Mouse (Mus musculus) neural tube, embryonic 12.5 days (tissue): ENCODE measurements around the gene Plekha6. TPM values are rescaled to one million over a fixed set of nuclear protein-coding genes. Genes with fewer than 3 reads are reported as not detected.

Source experiments
- ATAC-seq: fragments of 200-750 bp; cut with Nextera tagmentation; 2 replicates; pipeline ENCODE4 v1.8.0; 2017; ENCODE audit warnings: low read depth, mild to moderate bottlenecking, moderate TSS enrichment, moderate library complexity; ENCODE audit not compliant: low FRiP score
- H3K27ac ChIP-seq: fragments of 300-500 bp; sonication (generic); 2 replicates; pipeline ENCODE4 v1.5.1; 2016
- H3K27me3 ChIP-seq: fragments of 300-500 bp; sonication (generic); replicated peaks from 2 replicates; pipeline ENCODE4 v1.6.1; 2016; ENCODE audit warnings: mild to moderate bottlenecking
- H3K36me3 ChIP-seq: fragments of 300-500 bp; sonication (generic); 2 replicates; pipeline ENCODE4 v1.6.1; 2016; ENCODE audit warnings: mild to moderate bottlenecking
- H3K4me1 ChIP-seq: fragments of 300-500 bp; sonication (generic); 2 replicates; pipeline ENCODE4 v1.6.1; 2016
- H3K4me2 ChIP-seq: fragments of 300-500 bp; sonication (generic); replicated peaks from 2 replicates; pipeline ENCODE4 v1.6.1; 2016; ENCODE audit warnings: mild to moderate bottlenecking
- H3K4me3 ChIP-seq: fragments of 300-500 bp; sonication (generic); 2 replicates; pipeline ENCODE4 v1.5.1; 2016
- H3K9ac ChIP-seq: fragments of 300-500 bp; sonication (generic); 2 replicates; pipeline ENCODE4 v1.6.1; 2016; ENCODE audit warnings: mild to moderate bottlenecking
- H3K9me3 ChIP-seq: fragments of 300-500 bp; sonication (generic); 2 replicates; pipeline ENCODE4 v1.6.1; 2016; ENCODE audit warnings: mild to moderate bottlenecking
- WGBS: fragments of 180-500 bp; shearing (Covaris S2); methylation state at CpG from one replicate; pipeline ENCODE4 v1.1.7; 2016; 5-methylcytosine and 5-hydroxymethylcytosine counted together
- polyA plus RNA-seq: library from polyadenylated mRNA; unstranded; fragments of >200 nt; fragmentation: Nextera tagmentation; extraction: Ambion mirVana; gene quantifications from 2 replicates; pipeline ENCODE4 v1.2.1, GENCODE M21; 2016

The Plekha6 gene
- polyA plus RNA-seq, 1 experiment from 2014 or later = 28.4 TPM

DNA sequence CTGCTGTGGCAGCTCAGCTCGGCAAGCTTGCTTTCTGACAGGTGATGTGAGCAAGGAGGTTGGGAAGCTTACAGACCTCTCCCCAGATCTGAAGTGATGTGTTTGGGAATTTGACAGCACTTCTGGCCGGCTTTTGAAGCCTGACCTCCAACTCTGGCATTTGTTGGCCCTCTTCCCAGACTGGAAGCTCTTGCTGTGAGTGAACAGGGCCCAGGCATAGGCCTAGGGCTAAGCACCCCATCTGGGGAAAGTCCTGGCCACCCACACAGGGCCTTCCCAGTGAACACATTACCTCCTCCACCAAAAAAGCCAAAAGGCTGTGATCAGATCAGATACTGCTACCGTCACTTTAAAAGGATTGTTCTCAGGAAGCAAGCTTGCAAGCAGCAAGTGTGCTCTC, 138.5 kb downstream of the Plekha6 start:
- H3K4me1 ChIP-seq = peaks cover 16% of the 10 kb centered on the region
- WGBS = 63% methylated on average over 3 of the region's 3 CpGs
- no peaks in the 10 kb centered on the region for H3K9me3 ChIP-seq
- no peak overlapping the region for H3K9ac ChIP-seq
- no peak overlapping the region for H3K27ac ChIP-seq
- H3K4me2 ChIP-seq = no peak overlapping the region
- H3K36me3 ChIP-seq = peaks cover 14% of the 10 kb centered on the region
- ATAC-seq = no peak
- 0 out of 2 replicates have a peak, but pooled peaks cover 4% of the 10 kb centered on the region for H3K27me3 ChIP-seq
- no peak overlapping the region for H3K4me3 ChIP-seq

DNA sequence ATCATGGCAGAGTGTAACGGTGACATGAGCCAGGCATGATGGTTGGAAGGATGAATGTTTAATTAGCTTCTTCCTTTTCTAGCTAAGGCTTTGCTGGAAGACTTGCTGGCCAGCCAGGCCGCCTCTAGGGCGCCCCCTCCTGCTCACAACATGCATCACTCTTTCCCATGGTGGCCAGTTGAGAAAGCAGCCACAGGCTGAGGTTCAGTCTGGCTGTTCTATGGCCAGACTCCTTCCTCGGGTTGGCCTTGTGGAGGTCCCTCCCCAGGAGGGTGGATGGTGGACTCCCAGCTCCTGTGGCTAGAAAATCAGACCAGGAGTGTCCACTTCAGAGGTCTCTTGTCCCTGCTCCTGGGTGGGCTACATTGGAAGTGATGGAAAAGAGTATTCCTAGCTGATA, 142.8 kb downstream of the Plekha6 start:
- no peak overlapping the region for H3K9ac ChIP-seq
- H3K36me3 ChIP-seq = no peaks in the 10 kb centered on the region
- 9% methylated on average over 4 of the region's 4 CpGs for WGBS
- ATAC-seq = peak; percentile 73
- peaks cover 2% of the 10 kb centered on the region; the same call in 1 of the 2 replicates for H3K4me1 ChIP-seq
- H3K4me3 ChIP-seq = no peak overlapping the region
- no peak overlapping the region for H3K27ac ChIP-seq
- no peaks in the 10 kb centered on the region for H3K27me3 ChIP-seq
- no peaks in the 10 kb centered on the region for H3K9me3 ChIP-seq
- H3K4me2 ChIP-seq = no peak overlapping the region

DNA sequence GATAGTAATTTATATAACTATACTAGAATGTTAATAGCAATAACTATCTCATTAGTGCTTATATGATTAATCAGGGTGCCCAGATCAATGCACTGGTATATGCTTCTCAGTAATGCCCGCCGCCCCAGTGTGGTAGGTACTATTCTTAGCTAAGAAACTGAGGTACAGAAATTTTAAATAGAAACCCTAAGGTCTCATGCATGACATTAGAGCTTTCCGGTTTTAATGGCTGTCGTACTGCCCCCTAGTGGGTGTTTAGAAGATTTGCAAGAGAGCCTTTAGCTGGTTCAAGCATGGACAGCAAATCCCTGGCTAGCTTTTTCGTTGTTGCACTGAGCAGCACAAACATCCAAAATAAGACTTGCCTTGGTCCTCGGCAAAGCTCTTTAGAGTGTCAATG, 143.3 kb downstream of the Plekha6 start:
- 18% methylated on average over 6 of the region's 6 CpGs for WGBS
- no peaks in the 10 kb centered on the region for H3K9me3 ChIP-seq
- H3K27ac ChIP-seq = no peak overlapping the region
- no peak overlapping the region for H3K4me3 ChIP-seq
- H3K4me2 ChIP-seq = no peak overlapping the region
- peak; percentile 49; the same call in 1 of the 2 replicates for ATAC-seq
- H3K9ac ChIP-seq = no peak overlapping the region
- peaks cover 7% of the 10 kb centered on the region for H3K4me1 ChIP-seq
- H3K27me3 ChIP-seq = no peaks in the 10 kb centered on the region
- H3K36me3 ChIP-seq = no peaks in the 10 kb centered on the region

DNA sequence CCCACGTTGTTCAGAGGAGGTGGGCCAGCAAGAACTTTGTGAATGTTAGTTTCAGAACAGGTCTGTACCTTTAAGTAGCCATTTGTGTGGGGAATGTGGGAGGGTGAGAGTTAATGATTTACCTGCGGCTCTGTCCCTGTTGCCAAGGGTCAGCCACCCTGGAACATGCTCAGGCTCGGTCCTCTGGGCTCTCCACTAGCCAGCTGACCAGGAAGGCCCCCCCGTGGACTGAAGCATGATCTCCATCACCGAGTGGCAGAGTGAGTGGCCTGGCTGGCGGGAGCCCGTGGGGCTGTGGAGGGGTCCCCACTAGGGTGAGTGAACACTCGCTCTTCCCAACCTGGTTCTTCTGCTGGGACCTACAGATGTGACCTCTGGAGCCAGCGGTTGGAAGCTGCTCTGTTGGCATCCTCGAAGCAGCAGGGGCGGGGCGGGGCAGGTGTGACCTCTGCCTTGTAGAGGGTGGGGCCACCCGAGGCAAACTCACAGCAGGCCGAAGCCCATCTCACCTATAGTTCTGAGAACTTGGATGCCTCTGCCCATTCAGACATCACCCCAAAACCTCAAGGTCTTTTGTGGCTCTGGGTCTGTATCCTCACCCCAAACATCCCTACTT, 145.8 kb downstream of the Plekha6 start, which contains the start of gene Golt1a:
Gene Golt1a, plus strand, starts transcription at position 149 of the 616 bp plus-strand sequence.
- WGBS = 58% methylated on average over 14 of the region's 14 CpGs
- no peak within 1 kb of the TSS for H3K27ac ChIP-seq
- H3K9me3 ChIP-seq = no peaks in the 10 kb centered on the region
- H3K4me2 ChIP-seq = no peak within 1 kb of the TSS
- H3K4me1 ChIP-seq = peaks cover 11% of the 10 kb centered on the region
- ATAC-seq = no peak
- H3K4me3 ChIP-seq = no peak within 1 kb of the TSS
- H3K9ac ChIP-seq = no peak within 1 kb of the TSS
- no peaks in the 10 kb centered on the region for H3K36me3 ChIP-seq
- H3K27me3 ChIP-seq = no peaks in the 10 kb centered on the region

DNA sequence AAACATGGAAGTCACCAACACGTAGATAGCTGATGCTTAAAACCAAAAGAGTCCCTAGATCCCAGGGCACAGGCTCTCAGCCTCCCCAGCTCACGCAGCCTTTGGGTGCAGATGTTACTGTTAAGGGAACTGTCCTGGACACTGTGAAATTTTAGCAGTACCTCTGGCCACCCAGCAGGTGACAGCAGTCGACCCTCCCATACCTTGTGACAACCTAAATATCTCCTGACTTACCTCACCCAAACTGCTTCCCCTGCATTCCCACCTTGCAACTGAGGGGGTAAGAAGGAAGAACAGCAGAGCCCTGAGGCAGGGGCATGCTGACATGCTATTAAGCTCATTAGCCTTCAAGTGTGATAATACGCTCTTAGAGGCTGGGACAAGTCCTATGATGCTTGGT, 147.2 kb downstream of the Plekha6 start:
- WGBS = 61% methylated on average over 4 of the region's 4 CpGs
- Histone ChIP-seq H3K27me3 (no peaks in the 10 kb centered on the region), H3K4me3 (no peak overlapping the region), H3K4me2 (no peak overlapping the region), H3K9me3 (no peaks in the 10 kb centered on the region), H3K4me1 (peaks cover 11% of the 10 kb centered on the region), H3K9ac (no peak overlapping the region), H3K36me3 (no peaks in the 10 kb centered on the region), H3K27ac (no peak overlapping the region)
- ATAC-seq = no peak

DNA sequence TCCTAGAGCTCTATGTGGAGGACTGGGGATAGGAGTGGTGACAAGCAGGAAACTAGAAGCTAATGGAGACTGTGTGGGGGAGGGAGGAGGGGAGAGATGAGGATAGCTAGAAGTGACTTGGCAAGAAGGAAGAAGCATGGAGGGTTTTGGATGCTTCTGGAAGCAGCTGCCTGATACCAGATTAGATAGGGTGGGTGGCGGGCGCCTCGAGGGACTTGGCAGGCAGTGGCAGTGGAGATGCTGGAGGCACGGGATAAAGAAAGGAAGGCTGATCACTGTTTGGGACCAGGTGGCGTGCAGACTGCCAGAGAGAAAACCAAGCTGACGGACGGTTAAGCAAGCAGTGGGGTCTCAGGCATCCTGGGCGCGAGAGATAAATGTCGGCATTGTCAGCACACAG, 147.9 kb downstream of the Plekha6 start:
- H3K4me1 ChIP-seq = peaks cover 11% of the 10 kb centered on the region
- H3K4me3 ChIP-seq = no peak overlapping the region
- 35% methylated on average over 10 of the region's 10 CpGs for WGBS
- H3K27ac ChIP-seq = no peak overlapping the region
- H3K36me3 ChIP-seq = no peaks in the 10 kb centered on the region
- H3K4me2 ChIP-seq = peak overlapping the region; percentile 20; the same call in 1 of the 2 replicates
- H3K27me3 ChIP-seq = no peaks in the 10 kb centered on the region
- no peaks in the 10 kb centered on the region for H3K9me3 ChIP-seq
- no peak for ATAC-seq
- H3K9ac ChIP-seq = no peak overlapping the region

DNA sequence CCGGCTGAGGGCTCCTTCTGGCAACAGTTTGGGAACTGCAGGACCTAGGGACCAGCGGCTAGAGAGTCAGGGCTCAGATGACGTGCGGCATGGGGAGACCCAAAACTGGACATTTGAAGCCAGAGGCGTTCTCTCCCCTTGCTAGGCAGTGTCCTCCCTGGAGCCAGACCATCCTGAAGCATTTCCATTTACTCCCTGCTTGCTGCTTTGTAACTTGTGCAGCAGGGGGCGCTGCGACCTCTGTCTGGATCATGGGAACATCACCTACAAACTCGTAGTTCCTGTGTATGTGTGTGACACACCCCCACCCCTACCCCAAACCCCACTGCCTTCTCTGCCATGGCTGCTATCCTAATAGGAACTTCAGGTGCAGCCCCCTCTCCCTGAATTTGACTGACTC, 150.4 kb downstream of the Plekha6 start:
- no peak for ATAC-seq
- H3K4me3 ChIP-seq = no peak overlapping the region
- WGBS = 25% methylated on average over 8 of the region's 8 CpGs
- no peak overlapping the region for H3K4me2 ChIP-seq
- no peaks in the 10 kb centered on the region for H3K27me3 ChIP-seq
- no peak overlapping the region for H3K27ac ChIP-seq
- no peaks in the 10 kb centered on the region for H3K36me3 ChIP-seq
- no peak overlapping the region for H3K9ac ChIP-seq
- peaks cover 11% of the 10 kb centered on the region for H3K4me1 ChIP-seq
- H3K9me3 ChIP-seq = no peaks in the 10 kb centered on the region

DNA sequence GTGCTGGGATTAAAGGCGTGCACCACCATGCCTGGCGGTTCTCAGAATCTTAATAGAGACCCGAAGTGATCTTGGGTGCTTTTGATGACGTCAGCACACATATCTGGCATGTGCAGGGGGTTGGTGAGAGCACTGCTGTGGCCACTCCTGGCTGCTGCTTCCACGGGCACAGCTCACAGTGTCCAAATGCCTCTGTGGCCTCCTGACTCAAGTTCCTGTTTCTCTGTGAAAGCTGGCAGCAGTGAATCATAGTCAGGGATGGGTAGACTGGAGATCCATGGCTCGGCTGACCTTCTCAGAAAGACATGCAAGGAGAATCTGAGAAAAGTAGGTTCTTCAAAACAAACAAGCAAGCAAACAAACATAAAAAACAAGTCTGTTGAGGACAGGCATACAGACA, 151.8 kb downstream of the Plekha6 start:
- Histone ChIP-seq H3K4me3 (no peak overlapping the region), H3K27ac (no peak overlapping the region), H3K9ac (no peak overlapping the region), H3K4me2 (no peak overlapping the region), H3K4me1 (peaks cover 11% of the 10 kb centered on the region), H3K36me3 (no peaks in the 10 kb centered on the region), H3K9me3 (no peaks in the 10 kb centered on the region), H3K27me3 (no peaks in the 10 kb centered on the region)
- 79% methylated on average over 6 of the region's 6 CpGs for WGBS
- ATAC-seq = no peak

DNA sequence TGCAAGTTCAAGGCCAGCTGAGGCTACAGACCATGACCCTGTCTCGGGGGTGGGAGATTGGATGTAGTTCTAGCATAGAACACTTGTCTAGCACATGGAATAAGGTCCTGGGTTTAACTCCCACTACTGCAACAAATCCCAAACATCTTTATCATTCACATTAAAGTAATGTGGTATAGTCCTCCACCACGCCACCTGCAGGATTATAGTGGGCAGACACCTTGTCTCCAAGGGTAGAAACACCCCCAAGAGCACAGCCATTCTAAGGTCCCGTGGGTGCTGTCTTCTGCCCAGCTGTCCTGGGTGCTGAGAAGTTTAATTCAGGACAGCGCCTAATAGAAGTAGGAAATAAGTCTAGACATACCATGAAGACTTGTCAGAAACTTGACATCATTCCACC, 152.6 kb downstream of the Plekha6 start:
- no peaks in the 10 kb centered on the region for H3K27me3 ChIP-seq
- H3K4me1 ChIP-seq = peaks cover 11% of the 10 kb centered on the region
- H3K4me3 ChIP-seq = no peak overlapping the region
- H3K27ac ChIP-seq = no peak overlapping the region
- no peaks in the 10 kb centered on the region for H3K36me3 ChIP-seq
- no peak overlapping the region for H3K9ac ChIP-seq
- no peaks in the 10 kb centered on the region for H3K9me3 ChIP-seq
- ATAC-seq = no peak
- 87% methylated on average over 4 of the region's 4 CpGs for WGBS
- H3K4me2 ChIP-seq = no peak overlapping the region

DNA sequence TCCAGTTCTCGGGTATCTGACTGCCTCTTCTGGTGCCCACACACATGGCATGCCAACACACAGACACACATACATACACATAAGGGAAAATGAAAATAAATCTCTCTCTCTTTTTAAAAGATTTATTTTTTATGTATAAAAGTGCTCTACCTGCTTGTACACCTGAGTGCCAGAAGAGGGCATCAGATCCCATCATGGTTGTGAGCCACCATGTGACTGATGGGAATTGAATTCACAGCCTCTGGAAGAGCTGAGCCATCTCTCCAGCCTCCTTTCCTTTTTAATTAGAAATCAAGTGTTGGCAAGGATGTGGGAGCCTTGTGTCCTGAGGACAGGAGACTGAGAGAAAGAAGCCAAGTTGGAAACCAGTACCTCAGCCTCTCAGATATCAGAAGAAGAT, 153.1 kb downstream of the Plekha6 start:
- Histone ChIP-seq H3K9me3 (no peaks in the 10 kb centered on the region), H3K9ac (no peak overlapping the region), H3K36me3 (no peaks in the 10 kb centered on the region), H3K4me1 (peaks cover 6% of the 10 kb centered on the region), H3K4me3 (no peak overlapping the region), H3K27ac (no peak overlapping the region), H3K27me3 (no peaks in the 10 kb centered on the region), H3K4me2 (no peak overlapping the region)
- 92% methylated on average over 1 of the region's 1 CpGs for WGBS
- no peak for ATAC-seq

DNA sequence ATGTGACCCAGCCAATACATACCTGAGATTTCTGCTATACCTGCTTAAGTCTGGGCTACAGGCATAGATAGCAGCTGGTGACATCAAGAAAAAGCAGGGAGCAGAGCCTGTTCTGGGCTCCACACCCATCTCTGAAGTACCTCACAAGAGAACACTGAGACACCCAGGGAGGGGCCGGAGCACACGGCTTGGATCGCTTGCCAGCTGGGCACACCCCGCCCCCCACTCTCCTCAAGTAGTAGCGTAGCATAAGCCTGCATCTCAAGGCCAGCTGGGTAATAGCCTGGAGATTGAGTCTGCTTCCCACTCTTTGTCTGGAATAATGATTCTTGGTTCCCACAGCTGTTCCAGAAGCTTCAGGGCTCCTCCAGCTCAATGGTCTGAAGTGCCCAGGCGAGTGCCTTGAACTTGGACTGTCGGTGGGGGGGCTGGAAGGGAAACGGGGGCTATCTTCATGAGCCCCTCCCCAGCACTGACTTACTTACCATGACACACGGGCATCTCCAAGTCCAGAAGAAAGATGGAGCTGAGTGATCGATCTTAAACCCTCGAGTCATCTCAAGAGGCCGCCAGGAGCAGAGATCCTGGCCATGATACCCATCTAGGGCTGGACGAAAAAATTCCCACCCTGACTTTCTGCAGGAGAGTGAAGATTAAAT, 157.4 kb downstream of the Plekha6 start, which contains the start of gene Kiss1:
Gene Kiss1, plus strand, starts transcription at position 609 of the 659 bp plus-strand sequence.
- 0 out of 2 replicates have a peak, but pooled peaks cover 4% of the 10 kb centered on the region for H3K4me1 ChIP-seq
- 84% methylated on average over 13 of the region's 13 CpGs for WGBS
- no peak within 1 kb of the TSS for H3K27ac ChIP-seq
- no peak within 1 kb of the TSS for H3K4me2 ChIP-seq
- H3K36me3 ChIP-seq = no peaks in the 10 kb centered on the region
- no peaks in the 10 kb centered on the region for H3K9me3 ChIP-seq
- H3K4me3 ChIP-seq = no peak within 1 kb of the TSS
- H3K27me3 ChIP-seq = no peaks in the 10 kb centered on the region
- no peak for ATAC-seq
- no peak within 1 kb of the TSS for H3K9ac ChIP-seq

DNA sequence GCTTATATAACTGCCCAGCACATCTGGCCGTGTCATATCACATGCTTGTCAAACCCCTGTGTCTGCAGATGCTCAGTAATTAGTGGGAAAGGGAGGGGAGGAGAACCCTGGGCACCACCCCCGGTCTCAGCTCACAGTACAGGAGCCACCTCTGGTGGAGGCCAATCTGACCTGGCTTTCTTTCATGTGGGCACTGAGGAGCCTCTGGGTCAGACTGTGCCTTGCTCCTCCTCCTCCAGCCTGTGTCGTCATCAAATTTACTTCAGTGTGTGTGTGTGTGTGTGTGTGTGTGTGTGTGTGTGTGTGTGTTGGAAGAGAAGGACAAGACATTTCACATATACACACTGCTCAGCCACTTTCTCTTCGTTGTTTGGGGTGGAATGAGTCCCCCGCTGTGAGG, 159.3 kb downstream of the Plekha6 start:
- no peak overlapping the region for H3K9ac ChIP-seq
- H3K9me3 ChIP-seq = no peaks in the 10 kb centered on the region
- H3K27me3 ChIP-seq = peaks cover 2% of the 10 kb centered on the region; the same call in 1 of the 2 replicates
- H3K4me2 ChIP-seq = no peak overlapping the region
- H3K36me3 ChIP-seq = no peaks in the 10 kb centered on the region
- no peak for ATAC-seq
- H3K4me3 ChIP-seq = no peak overlapping the region
- H3K27ac ChIP-seq = no peak overlapping the region
- H3K4me1 ChIP-seq = 0 out of 2 replicates have a peak, but pooled peaks cover 4% of the 10 kb centered on the region
- WGBS = 46% methylated on average over 5 of the region's 5 CpGs

DNA sequence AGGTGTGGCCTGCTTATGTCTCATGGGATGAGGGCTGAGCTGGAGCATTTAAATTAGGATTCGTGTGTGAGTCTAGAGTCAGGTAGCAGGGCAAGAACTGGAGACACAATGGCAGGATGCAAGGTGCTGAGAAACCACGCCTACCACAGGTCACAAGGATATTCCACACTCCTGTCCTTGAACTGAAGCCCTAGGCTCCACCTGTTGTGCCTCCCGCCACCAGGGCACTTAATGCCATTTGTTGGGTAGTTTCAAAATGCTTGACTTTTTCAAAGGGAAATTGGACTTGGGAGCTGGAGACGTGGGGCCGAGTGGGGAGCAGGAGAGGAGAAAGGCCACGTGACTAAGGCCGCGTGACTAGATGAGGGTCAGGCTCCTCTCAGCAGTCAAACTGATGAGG, 161.9 kb downstream of the Plekha6 start:
- WGBS = 77% methylated on average over 8 of the region's 8 CpGs
- Histone ChIP-seq H3K36me3 (no peaks in the 10 kb centered on the region), H3K4me1 (peaks cover 19% of the 10 kb centered on the region), H3K4me3 (no peak overlapping the region), H3K4me2 (no peak overlapping the region), H3K27me3 (peaks cover 22% of the 10 kb centered on the region), H3K27ac (no peak overlapping the region), H3K9ac (no peak overlapping the region), H3K9me3 (no peaks in the 10 kb centered on the region)
- no peak for ATAC-seq
